Mouse (Mus musculus): ENCODE measurements at regions not wholly inside any gene's neighbourhood (a gene's known extent, or its start where the extent isn't known, plus 50 kb on each side); places are given as distances from the start of the nearest gene placed in this dataset.
"Not testable (repeated sequence)": the region's sequence is repeated elsewhere in the genome, so short reads cannot be mapped to it uniquely, and the experiment has no call there.

GRCm38 (mm10) chr7:73611866-73612751 lies 70.5 kb upstream of the Chd2 start:
- CTCF ChIA-PET = interaction anchor here (1.2 kb wide), 1 partner anchor 72 kb away, joined by 3 read pairs; no protein-coding TSS in a partner anchor

- CTCF ChIA-PET = interaction anchor here (0.6 to 1.0 kb wide), 4 partner anchors 8 to 50 kb away, joined by 3 to 7 read pairs (median 5); no protein-coding TSS in a partner anchor
Observed at GRCm38 (mm10) chr7:73608804-73609275, 67.2 kb upstream of the Chd2 start.

GRCm38 (mm10) chr7:73608070-73608803 lies 66.6 kb upstream of the Chd2 start:
- CTCF ChIA-PET = interaction anchor here (0.6 to 1.0 kb wide), 4 partner anchors 9 to 49 kb away, joined by 3 to 7 read pairs (median 5); no protein-coding TSS in a partner anchor

GRCm38 (mm10) chr7:73607450-73608005 lies 65.9 kb upstream of the Chd2 start:
- CTCF ChIA-PET = interaction anchor here (1.2 kb wide), 1 partner anchor 15 kb away, joined by 3 read pairs; no protein-coding TSS in a partner anchor

- CTCF ChIA-PET = interaction anchor here (1.2 kb wide), 1 partner anchor 14 kb away, joined by 3 read pairs; no protein-coding TSS in a partner anchor
Observed at GRCm38 (mm10) chr7:73606677-73607449, 65.2 kb upstream of the Chd2 start.

- CTCF ChIA-PET = interaction anchor here (1.0 kb wide), 1 partner anchor 9 kb away, joined by 3 read pairs; no protein-coding TSS in a partner anchor
Observed at GRCm38 (mm10) chr7:73604597-73604996, 63.0 kb upstream of the Chd2 start.

GRCm38 (mm10) chr7:73602815-73603551 lies 61.4 kb upstream of the Chd2 start:
- CTCF ChIA-PET = no interaction called here

GRCm38 (mm10) chr7:73601336-73601735 lies 59.7 kb upstream of the Chd2 start:
- CTCF ChIA-PET = no interaction called here

GRCm38 (mm10) chr7:73600776-73601175 lies 59.1 kb upstream of the Chd2 start:
- CTCF ChIA-PET = no interaction called here

- CTCF ChIA-PET = not testable (repeated sequence)
Observed at GRCm38 (mm10) chr7:73600003-73600385, 58.4 kb upstream of the Chd2 start.

GRCm38 (mm10) chr7:73599354-73600002 lies 57.8 kb upstream of the Chd2 start:
- CTCF ChIA-PET = no interaction called here

- CTCF ChIA-PET = no interaction called here
Observed at GRCm38 (mm10) chr7:73597968-73598367, 56.3 kb upstream of the Chd2 start.

- CTCF ChIA-PET = no interaction called here
Observed at GRCm38 (mm10) chr7:73596866-73597840, 55.5 kb upstream of the Chd2 start.

- CTCF ChIA-PET = interaction anchor here (1.3 to 1.8 kb wide), 2 partner anchors 8 to 12 kb away, joined by 3 to 4 read pairs; no protein-coding TSS in a partner anchor
Observed at GRCm38 (mm10) chr7:73596415-73596814, 54.8 kb upstream of the Chd2 start.

- CTCF ChIA-PET = interaction anchor here (0.9 to 1.8 kb wide), 4 partner anchors 8 to 42 kb away, joined by 3 to 4 read pairs (median 4); no protein-coding TSS in a partner anchor
Observed at GRCm38 (mm10) chr7:73595860-73596259, 54.2 kb upstream of the Chd2 start.

GRCm38 (mm10) chr7:73595140-73595825 lies 53.7 kb upstream of the Chd2 start:
- CTCF ChIA-PET = interaction anchor here (0.6 to 1.8 kb wide), 5 partner anchors 9 to 71 kb away, joined by 3 to 4 read pairs (median 4); no protein-coding TSS in a partner anchor

- CTCF ChIA-PET = interaction anchor here (0.6 to 1.8 kb wide), 5 partner anchors 9 to 70 kb away, joined by 3 to 4 read pairs (median 4); no protein-coding TSS in a partner anchor
Observed at GRCm38 (mm10) chr7:73594492-73595139, 53.0 kb upstream of the Chd2 start.
